Mouse (Mus musculus) lung, postnatal 0 days (tissue): ENCODE results near the gene Sptlc2. TPM values are rescaled to one million over a fixed set of nuclear protein-coding genes. Genes with fewer than 3 reads are reported as not detected.
"Not testable (repeated sequence)": the region's sequence is repeated elsewhere in the genome, so short reads cannot be mapped to it uniquely, and the experiment has no call there.

Source experiments
- ATAC-seq: fragments of 200-750 bp; cut with Nextera tagmentation; 2 replicates; pipeline ENCODE4 v1.8.0; 2017; ENCODE audit warnings: moderate library complexity
- DNase-seq: peaks from one replicate; pipeline ENCODE4 v3.0.0-alpha.2; 2016; ENCODE audit warnings: low spot score
- H3K27ac ChIP-seq: fragments of 300-500 bp; sonication (generic); 2 replicates; pipeline ENCODE4 v1.5.1; 2014; ENCODE audit warnings: antibody characterized with exemption, mild to moderate bottlenecking, low read length, mixed read lengths
- H3K27me3 ChIP-seq: fragments of 300-500 bp; sonication (generic); replicated peaks from 2 replicates; pipeline ENCODE4 v1.6.1; 2014; ENCODE audit warnings: low read length, mixed read lengths; ENCODE audit not compliant: insufficient read depth
- H3K36me3 ChIP-seq: fragments of 300-500 bp; sonication (generic); 2 replicates; pipeline ENCODE4 v1.6.1; 2014; ENCODE audit warnings: low read length, mixed read lengths; ENCODE audit not compliant: insufficient read depth
- H3K4me1 ChIP-seq: fragments of 300-500 bp; sonication (generic); 2 replicates; pipeline ENCODE4 v1.6.1; 2014; ENCODE audit warnings: antibody characterized with exemption, low read depth, low read length, mixed read lengths; ENCODE audit not compliant: insufficient read depth
- H3K4me2 ChIP-seq: fragments of 300-500 bp; sonication (generic); replicated peaks from 2 replicates; pipeline ENCODE4 v1.6.1; 2014; ENCODE audit warnings: low read depth, mild to moderate bottlenecking, low read length, moderate library complexity, mixed read lengths
- H3K4me3 ChIP-seq: fragments of 300-500 bp; sonication (generic); 2 replicates; pipeline ENCODE4 v1.5.1; 2014; ENCODE audit warnings: low read depth, low read length
- H3K9ac ChIP-seq: fragments of 300-500 bp; sonication (generic); replicated peaks from 2 replicates; pipeline ENCODE4 v1.6.1; 2014; ENCODE audit warnings: low read depth, mild to moderate bottlenecking
- H3K9me3 ChIP-seq: fragments of 300-500 bp; sonication (generic); 2 replicates; pipeline ENCODE4 v1.6.1; 2016; ENCODE audit warnings: low read length, mixed read lengths
- CTCF ChIP-seq: IDR thresholded peaks from 2 replicates; pipeline ENCODE4 v1.5.1; 2016; ENCODE audit warnings: antibody characterized with exemption, mild to moderate bottlenecking
- EP300 ChIP-seq: IDR thresholded peaks from 2 replicates; pipeline ENCODE4 v1.6.1; 2016; ENCODE audit warnings: antibody characterized with exemption, mild to moderate bottlenecking, control low read depth
- WGBS: fragments of 180-500 bp; shearing (Covaris S2); extraction: QIAGEN DNeasy Blood & Tissue Kit; methylation state at CpG from one replicate; pipeline ENCODE4 v1.1.7; 2014; 5-methylcytosine and 5-hydroxymethylcytosine counted together
- polyA plus RNA-seq: library from polyadenylated mRNA; unstranded; fragments of >200 nt; fragmentation: Nextera tagmentation; extraction: Ambion mirVana; gene quantifications from 2 replicates; pipeline ENCODE4 v1.2.1, GENCODE M21; 2015

The Sptlc2 gene
- polyA plus RNA-seq, 1 experiment from 2014 or later, result 194 TPM

DNA sequence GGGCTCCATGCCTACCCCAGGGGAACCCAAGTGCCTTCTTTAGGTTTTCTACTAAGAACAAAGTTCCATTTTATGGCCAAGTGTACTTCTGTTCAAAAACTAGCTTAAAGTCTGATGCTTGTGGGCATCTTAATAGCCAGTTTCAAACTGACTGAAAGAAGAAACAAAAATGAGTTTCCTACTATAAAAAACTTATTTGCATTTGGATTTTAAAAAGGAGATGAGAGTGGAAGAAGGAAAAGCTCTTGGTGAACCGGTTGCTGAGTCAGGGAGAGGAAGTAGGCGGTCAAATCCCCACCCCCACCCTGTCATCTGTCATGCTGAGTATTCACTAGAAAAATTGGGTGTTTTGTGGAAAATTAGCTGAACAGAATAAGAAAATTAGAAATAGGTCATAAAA, 57.9 kb downstream of the Sptlc2 start:
- 45% methylated on average over 2 of the region's 2 CpGs for WGBS
- TF ChIP-seq CTCF (no peak), EP300 (no peak)
- ATAC-seq (no peak), DNase-seq (no peak)
- H3K27me3 ChIP-seq, result no peaks in the 10 kb centered on the region
- H3K9ac ChIP-seq, result no peak overlapping the region
- no peaks in the 10 kb centered on the region for H3K9me3 ChIP-seq
- peaks cover 6% of the 10 kb centered on the region; the same call in 1 of the 2 replicates for H3K4me1 ChIP-seq
- no peak overlapping the region for H3K4me3 ChIP-seq
- no peak overlapping the region for H3K27ac ChIP-seq
- H3K4me2 ChIP-seq, result no peak overlapping the region
- H3K36me3 ChIP-seq, result peaks cover 6% of the 10 kb centered on the region

DNA sequence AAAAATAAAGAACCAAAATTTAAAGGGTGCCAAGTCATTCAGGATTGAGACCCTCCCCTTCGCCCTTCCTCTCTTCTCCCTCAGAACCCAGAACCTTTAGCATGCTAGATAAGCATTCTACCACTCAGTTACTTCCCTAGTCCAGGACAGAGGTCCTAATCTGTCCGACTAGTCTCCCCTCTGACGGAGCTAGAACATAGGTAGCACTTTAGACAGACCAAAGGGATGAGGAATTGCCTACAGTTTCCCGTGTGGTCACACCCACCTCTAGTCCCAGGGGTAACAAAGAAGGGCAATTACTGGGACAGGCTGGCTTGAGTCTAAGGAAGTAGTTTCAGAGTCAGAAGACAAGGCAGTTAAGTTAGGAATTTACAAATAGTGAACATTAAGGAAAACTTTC, 60.1 kb downstream of the Sptlc2 start:
- DNase-seq, result peak; percentile 9
- WGBS, result 52% methylated on average over 4 of the region's 4 CpGs
- Histone ChIP-seq H3K4me3 (no peak overlapping the region), H3K27ac (no peak overlapping the region), H3K27me3 (no peaks in the 10 kb centered on the region), H3K36me3 (peaks cover 6% of the 10 kb centered on the region; the same call in 1 of the 2 replicates), H3K9ac (no peak overlapping the region), H3K9me3 (no peaks in the 10 kb centered on the region), H3K4me2 (no peak overlapping the region), H3K4me1 (peaks cover 6% of the 10 kb centered on the region; the same call in 1 of the 2 replicates)
- TF ChIP-seq EP300, result no peak
- no peak for TF ChIP-seq CTCF
- no peak for ATAC-seq

DNA sequence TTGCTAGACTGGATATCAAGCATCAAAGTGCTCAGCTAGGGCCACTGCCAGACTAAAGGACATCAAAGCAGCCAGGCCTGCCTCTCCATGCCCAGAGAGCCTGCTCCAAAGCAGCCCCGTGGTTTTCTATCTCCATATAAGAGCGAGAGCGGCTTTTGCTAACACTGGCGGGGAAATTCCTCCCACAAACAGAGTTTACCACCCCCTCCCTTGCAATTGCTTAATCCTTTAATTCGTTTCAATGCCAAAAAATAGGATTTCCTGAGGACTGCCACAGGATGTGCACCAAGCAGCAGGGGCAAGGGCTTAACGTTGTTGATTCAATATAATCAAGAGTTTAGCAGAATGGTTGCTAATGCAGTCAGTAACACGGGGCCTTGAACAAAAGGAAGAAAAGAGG, 60.5 kb downstream of the Sptlc2 start:
- H3K9ac ChIP-seq, result no peak overlapping the region
- peaks cover 6% of the 10 kb centered on the region; the same call in 1 of the 2 replicates for H3K4me1 ChIP-seq
- WGBS, result 27% methylated on average over 7 of the region's 7 CpGs
- no peak for TF ChIP-seq EP300
- TF ChIP-seq CTCF, result no peak
- no peak overlapping the region for H3K27ac ChIP-seq
- no peak overlapping the region for H3K4me3 ChIP-seq
- peaks cover 3% of the 10 kb centered on the region; the same call in 1 of the 2 replicates for H3K36me3 ChIP-seq
- ATAC-seq (peak; percentile 44), DNase-seq (peak; percentile 30)
- no peaks in the 10 kb centered on the region for H3K27me3 ChIP-seq
- no peak overlapping the region for H3K4me2 ChIP-seq
- H3K9me3 ChIP-seq, result no peaks in the 10 kb centered on the region

DNA sequence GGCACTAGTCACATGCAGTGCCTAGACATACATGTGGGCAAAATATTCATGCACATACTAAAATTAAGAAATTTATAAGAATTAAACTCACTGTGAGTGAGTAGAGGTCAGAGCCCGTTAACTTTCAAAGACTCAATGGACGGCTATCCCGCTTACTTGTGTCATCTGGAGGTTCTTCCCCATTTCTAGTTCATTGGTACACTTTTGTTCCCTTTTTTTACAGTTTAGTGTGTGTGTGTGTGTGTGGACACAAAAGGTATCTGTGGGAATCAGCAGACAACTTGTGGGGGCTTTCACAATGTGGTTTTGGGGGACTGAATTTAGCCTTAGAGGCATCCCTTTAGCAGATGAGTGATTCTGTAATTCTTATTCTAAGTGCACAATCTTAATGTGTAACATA, 62.7 kb downstream of the Sptlc2 start:
- no peak for DNase-seq
- 91% methylated on average over 3 of the region's 3 CpGs for WGBS
- Histone ChIP-seq H3K36me3 (no peaks in the 10 kb centered on the region), H3K9me3 (no peaks in the 10 kb centered on the region), H3K4me1 (peaks cover 6% of the 10 kb centered on the region; the same call in 1 of the 2 replicates), H3K9ac (no peak overlapping the region), H3K4me2 (no peak overlapping the region), H3K27ac (no peak overlapping the region), H3K4me3 (no peak overlapping the region), H3K27me3 (no peaks in the 10 kb centered on the region)
- TF ChIP-seq EP300 (no peak), CTCF (no peak)
- no peak for ATAC-seq

DNA sequence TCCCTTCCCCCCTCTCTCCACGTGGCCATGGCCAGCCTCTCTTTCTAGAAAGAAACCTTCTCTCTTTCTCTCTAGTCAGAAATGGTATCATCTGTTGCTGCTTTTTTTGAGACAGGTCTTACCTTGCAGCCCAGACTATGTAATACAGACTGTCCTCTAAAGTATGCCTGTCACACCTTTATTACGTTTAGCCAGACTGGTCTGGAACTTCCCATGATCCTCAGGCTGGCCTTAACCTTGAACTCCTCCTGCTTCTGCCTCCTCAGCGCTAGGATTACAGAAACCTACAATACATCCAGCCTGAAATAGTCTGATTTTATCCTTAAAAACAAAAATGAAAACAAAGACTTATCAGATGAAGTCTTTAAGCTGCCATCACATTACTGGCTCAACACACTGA, 68.9 kb downstream of the Sptlc2 start:
- Histone ChIP-seq H3K36me3 (peaks cover 3% of the 10 kb centered on the region; the same call in 1 of the 2 replicates), H3K4me1 (no peaks in the 10 kb centered on the region), H3K9ac (no peak overlapping the region), H3K4me3 (no peak overlapping the region), H3K9me3 (no peaks in the 10 kb centered on the region), H3K27ac (no peak overlapping the region), H3K27me3 (no peaks in the 10 kb centered on the region), H3K4me2 (no peak overlapping the region)
- no peak for DNase-seq
- ATAC-seq, result no peak
- TF ChIP-seq CTCF (no peak), EP300 (no peak)
- WGBS, result 73% methylated on average over 3 of the region's 3 CpGs

DNA sequence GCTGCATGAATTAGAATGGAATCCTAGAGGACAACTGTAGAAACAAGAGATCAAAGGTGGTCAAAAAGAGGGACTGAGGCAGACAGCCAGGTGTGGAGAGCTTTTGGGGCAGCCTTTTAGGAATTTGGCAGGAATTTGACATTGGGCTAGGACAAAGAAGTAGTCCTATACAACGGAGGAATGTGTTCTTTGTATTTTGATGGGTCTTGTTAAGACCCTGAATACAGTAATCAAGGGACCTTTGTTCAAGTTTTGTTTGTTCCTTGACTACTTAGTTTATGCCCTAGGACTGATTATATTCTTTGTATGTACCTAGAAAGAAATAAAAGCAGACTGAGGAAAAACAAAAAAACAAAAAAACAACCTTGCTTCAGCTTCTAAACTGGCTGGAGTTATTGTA, 70.2 kb downstream of the Sptlc2 start:
- WGBS, result 63% methylated on average over 1 of the region's 1 CpGs
- H3K4me3 ChIP-seq, result no peak overlapping the region
- H3K36me3 ChIP-seq, result peaks cover 3% of the 10 kb centered on the region; the same call in 1 of the 2 replicates
- TF ChIP-seq EP300 (no peak), CTCF (no peak)
- H3K27me3 ChIP-seq, result no peaks in the 10 kb centered on the region
- DNase-seq, result no peak
- no peak overlapping the region for H3K9ac ChIP-seq
- no peak overlapping the region for H3K4me2 ChIP-seq
- ATAC-seq, result no peak
- H3K9me3 ChIP-seq, result no peaks in the 10 kb centered on the region
- no peaks in the 10 kb centered on the region for H3K4me1 ChIP-seq
- no peak overlapping the region for H3K27ac ChIP-seq

DNA sequence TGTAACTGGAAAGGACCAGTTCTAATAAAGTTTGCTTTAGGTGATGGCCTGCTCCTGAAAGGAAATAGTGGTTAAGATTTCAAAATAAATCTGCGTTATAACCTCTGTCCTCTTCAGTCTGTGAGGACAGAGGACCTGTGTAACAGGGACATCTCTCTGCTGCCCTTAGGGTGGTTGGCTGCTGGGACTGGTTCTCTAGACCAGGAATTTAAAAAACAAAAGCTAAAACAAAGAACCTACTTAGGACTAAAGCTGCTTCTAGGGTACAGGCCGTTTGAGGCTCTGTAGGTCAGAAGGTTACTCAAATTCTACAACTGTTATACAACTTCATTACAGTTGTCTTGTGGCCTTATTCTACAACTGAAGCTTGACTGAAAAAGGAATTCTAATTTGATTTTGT, 75.1 kb downstream of the Sptlc2 start:
- WGBS, result 73% methylated on average over 2 of the region's 2 CpGs
- no peaks in the 10 kb centered on the region for H3K4me1 ChIP-seq

DNA sequence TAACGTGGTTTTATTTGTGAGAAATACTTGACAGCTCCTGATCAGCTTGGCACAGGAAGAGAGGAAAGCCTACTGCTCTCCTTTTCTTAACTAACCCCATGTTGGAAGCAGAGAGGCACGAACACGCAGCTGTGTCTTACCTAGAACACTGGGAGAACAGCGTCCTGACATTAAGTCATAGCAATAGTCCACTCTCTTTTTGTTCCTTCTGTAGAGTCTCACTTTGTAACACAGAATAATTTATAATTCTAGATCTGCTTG, 81.6 kb downstream of the Sptlc2 start:
- not testable (repeated sequence) for H3K4me3 ChIP-seq, H3K4me2 ChIP-seq, ATAC-seq, H3K4me1 ChIP-seq, H3K27me3 ChIP-seq, H3K9ac ChIP-seq, H3K27ac ChIP-seq, H3K9me3 ChIP-seq, DNase-seq
- WGBS, result 61% methylated on average over 4 of the region's 4 CpGs
- peaks cover 13% of the 10 kb centered on the region for H3K36me3 ChIP-seq

More for the DNA sequence above, 75.1 kb downstream of the Sptlc2 start:
- no peak overlapping the region for H3K9ac ChIP-seq
- no peak overlapping the region for H3K27ac ChIP-seq
- no peak overlapping the region for H3K4me3 ChIP-seq
- no peaks in the 10 kb centered on the region for H3K9me3 ChIP-seq
- DNase-seq (no peak), ATAC-seq (no peak)
- H3K27me3 ChIP-seq, result no peaks in the 10 kb centered on the region
- H3K4me2 ChIP-seq, result no peak overlapping the region
- H3K36me3 ChIP-seq, result peaks cover 22% of the 10 kb centered on the region
- TF ChIP-seq EP300 (no peak), CTCF (no peak)
